Mouse (Mus musculus): Measurements from ENCODE around the gene Hpcal1.

The Hpcal1 gene

GRCm38 (mm10) chr12:17717257-17717656, 26.6 kb downstream of the Hpcal1 start:
- no peak for DNase-seq

- DNase-seq, result peak; percentile 31
These were observed 27.5 kb downstream of the Hpcal1 start for GRCm38 (mm10) chr12:17718146-17718545.

- no peak for DNase-seq
These were observed 30.4 kb downstream of the Hpcal1 start for GRCm38 (mm10) chr12:17721058-17721457.

DNA sequence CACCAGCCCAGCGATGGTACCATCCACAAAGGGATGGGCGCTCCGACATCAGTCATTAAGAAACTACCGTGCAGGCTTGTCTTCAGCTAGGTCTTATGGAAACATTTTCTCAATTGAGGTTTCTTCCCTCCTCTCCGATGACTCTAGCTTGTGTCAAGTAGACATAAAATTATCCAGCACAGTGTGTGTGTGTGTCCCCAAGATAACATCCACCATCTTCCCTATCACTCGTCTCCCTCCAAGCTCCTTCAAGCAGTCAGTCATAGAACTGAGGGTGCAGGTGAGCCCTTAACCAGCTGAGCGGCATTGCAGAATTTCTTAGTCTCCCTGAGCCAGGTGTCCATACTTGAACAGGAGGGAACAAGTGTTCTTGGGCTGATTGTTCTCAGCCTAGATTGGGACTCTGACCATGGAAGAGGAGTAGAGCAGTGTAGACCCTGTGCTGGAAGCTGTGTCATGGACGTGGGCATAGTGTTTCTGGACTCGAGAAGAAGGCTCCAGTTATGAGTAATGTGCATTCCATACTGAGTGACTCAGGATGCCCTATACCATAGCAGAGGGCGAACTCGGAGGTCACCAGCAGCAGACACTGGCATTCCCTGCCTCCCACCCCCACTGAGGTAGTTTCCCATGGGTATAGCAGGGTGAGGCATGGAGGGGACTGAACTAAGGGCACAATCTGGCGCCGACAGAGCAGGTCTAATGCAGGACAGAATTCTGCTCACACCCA, 32.0 kb downstream of the Hpcal1 start:
- DNase-seq, result no peak

GRCm38 (mm10) chr12:17723182-17723570, 32.5 kb downstream of the Hpcal1 start:
- DNase-seq, result no peak

DNA sequence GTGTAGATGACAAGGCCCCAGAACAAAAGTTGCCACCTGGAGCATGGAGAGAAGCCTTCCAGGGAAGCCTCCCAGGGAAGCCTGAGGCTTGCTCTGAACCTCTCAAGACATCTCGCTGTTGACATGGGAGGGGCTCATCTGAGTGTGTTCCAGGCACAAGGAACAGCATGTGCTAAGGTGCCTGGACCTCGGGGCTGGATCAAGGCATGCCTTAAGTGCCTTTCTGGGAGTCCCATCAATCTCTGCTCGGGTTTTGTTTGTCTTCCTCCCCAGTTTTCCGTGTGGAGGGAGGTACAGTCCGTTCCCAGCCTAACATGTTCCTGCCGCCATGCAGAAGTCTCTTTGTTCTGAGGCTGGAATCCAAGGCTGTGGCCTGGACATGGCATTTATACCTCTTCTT, 33.3 kb downstream of the Hpcal1 start:
- no peak for DNase-seq

GRCm38 (mm10) chr12:17724412-17725090, 33.9 kb downstream of the Hpcal1 start:
- no peak for DNase-seq

DNA sequence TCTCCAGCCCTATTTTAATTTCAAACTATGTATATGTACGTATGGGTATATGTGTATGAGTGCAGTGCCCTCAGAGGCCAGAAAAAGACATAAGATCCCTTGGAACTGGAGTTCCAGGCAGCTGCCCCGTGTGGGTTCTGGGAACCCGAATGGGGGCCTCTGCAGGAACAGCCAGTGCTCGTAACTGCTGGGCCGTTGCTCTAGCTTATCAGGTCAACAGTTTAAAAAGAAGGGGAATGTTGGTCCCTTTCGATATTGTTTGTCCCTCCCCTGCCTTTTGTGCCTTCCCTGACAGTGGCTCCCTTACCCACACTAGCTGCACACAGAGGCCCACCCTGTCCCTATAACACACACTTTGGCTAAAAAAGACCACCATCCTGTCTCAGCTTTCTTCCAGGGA, 34.9 kb downstream of the Hpcal1 start:
- DNase-seq, result no peak

DNA sequence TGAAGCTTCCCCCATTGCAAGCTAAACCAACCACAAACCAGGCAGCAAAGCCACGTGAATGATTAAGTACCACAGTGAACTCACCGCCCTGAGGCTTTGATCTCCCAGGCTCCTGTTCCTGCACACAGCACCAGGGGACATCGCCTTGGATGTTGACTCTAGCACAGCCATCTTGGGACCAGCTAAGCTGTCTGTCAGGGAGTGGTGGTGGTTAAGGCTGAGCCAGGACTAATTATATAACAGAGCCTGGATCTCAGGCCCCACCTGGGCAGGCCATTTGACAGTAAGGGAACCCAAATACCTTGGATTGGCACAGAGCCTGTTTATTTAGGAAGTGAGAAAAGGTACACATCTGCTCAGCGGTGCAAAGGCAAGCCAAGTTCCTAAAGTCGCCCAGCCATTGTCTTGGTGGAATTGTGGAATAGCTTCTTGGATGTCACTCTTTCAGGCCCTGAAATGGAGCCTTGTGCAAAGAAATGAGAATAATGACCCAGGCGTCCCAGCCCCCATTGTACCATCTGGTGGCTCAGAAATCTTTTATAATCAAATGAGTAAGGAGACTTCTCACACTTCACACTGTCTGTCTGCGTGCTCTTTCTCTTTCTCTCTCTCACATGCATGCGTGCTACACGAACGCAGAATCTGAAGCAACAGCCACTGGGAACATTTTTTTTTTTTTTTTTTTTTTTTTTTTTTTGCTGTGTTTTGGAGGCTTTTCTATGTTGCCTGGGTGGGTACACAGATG, 36.1 kb downstream of the Hpcal1 start:
- no peak for DNase-seq

DNA sequence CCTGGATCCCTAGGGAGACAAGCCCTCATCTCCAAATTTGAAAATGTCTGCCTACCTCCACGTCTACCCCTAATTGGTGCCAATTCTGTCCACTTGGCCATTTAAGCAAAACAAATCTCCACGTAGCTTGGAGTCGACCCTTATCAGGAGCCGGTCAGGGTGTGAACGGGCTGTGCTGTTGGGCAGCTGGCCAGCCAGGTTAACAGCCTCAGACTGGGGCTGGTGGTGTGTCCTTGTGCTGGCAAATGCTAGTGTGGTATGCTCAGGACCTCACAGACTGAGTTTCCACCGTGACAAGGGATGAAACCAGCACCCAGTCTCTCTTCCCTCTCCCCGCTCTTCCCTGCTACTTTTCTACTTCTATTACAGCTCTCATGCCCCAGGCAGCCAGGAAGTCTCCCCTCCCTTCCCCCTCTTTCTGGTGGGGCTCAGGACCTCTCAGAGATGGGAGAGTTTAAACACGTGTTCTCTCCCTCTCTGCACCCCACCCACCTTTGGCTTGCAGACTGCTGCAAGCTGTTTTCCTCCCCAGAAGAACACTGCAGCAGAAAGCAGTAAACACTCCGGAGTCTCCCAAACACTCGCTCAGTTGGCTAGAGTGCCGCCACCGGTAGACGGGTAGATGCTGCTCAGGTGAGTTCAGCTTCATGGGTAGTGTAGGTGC, 37.2 kb downstream of the Hpcal1 start:
- DNase-seq, result peak; percentile 67

GRCm38 (mm10) chr12:17729211-17729900, 38.7 kb downstream of the Hpcal1 start:
- DNase-seq, result peak; percentile 72

DNA sequence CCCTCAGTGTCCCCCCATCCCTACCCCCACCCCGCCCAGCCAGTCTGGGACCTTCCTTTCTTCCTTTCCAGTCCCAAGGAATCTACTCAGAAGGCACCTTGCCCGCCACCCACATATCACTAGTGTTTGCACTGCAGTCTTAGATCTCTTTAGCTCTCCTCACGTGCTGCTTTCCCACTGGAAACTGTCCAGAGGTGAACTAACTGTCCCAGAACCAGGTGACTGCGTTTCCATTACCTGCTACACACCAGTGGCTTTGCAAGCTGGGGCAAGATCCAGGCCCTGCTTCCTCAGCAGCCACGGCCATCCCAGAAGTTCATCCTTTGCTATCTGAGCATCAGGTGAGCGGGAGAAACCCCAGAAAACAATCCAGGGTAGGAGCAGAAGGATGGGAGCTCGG, 41.4 kb downstream of the Hpcal1 start:
- peak; percentile 52 for DNase-seq

DNA sequence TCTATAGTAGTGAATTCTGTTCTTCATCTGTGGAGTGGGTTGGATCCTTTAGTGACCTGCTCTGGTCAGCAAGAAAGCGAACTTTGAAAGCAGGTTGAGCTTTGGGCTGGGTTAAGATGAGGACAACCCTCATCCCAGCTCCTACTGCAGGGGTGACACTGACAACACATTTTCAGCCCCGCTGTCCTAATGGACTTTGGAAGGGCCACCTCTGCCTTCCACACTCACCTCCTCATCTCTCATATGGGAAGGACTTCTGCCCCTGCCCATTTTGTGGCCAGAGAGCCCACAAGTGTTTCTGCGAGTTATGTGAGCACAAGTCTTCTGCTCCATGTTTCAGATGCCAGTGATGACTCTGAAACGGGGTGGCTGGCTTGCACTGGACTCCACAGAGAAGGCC, 41.9 kb downstream of the Hpcal1 start:
- peak; percentile 47 for DNase-seq

- peak; percentile 39 for DNase-seq
These were observed 42.7 kb downstream of the Hpcal1 start for GRCm38 (mm10) chr12:17733114-17733904.

DNA sequence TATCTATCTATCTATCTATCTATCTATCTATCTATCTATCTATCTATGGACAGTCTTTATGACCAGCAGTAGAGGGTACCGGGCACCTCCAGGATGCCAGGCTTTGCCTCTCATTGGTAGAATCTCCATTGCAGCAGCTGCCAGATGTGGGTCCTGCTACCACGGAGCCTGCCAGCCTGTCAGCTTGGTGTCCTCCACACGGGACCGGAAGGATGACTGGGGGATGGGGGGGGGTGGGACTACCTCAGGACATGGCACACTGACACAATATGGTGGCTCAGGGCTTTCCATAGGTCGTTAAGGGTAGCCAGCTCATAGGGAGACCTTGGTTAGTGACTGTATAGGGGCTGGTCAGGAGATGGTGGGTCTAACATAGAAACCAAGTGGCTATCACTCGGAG, 45.7 kb downstream of the Hpcal1 start:
- no peak for DNase-seq

DNA sequence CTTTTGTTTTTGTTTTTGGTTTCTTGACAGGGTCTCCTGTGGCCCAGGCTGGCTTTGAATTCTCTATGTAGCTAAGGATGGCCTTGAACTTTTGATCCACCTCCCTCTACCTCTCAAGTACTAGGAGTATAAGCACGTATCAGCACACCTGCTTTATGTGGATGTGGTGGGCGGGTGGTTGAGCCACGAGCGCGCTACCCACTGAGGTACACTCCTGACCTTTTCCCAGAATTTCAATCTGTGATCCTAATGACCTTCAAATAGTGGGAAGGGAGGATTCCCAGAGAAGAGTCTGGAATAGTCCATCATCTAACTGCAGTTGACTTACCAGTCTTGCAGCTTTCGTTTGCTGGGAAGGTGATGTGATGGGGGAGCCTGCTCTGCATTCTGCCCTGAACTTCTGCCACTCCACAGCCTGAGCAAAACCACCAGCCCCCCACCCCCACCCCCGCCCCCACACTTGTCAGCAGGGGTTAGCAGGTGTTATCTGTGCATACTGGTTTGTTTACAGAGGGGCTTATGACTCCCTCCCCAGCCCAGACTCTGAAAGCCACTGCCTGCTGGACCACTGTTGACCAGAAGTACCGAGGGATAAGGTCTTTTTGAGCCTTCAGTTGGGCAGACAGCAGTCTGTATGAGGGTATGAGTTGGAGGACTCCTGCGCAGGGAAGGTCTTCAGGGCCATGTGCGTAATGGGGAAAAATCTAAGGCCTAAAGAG, 46.4 kb downstream of the Hpcal1 start:
- no peak for DNase-seq

DNA sequence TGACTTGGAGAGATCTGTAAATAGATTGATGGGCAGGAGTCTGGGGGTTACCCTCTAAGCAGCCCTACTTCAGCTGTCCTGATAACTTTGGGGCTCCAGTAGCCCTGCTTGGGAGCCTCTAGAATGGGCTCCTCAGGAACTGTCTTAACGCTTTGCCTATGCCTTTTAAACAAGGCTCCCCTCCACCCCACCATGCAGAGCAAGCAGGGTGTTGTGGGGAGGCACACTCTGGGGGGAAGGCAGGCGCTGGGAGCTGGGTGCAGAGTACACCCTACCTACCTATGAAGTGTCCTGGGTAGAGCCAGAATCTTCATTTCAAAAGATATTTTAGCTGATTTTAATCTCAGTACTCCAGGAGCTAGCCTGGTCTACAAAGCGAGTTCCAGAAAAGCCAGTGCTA, 47.2 kb downstream of the Hpcal1 start:
- DNase-seq, result no peak

DNA sequence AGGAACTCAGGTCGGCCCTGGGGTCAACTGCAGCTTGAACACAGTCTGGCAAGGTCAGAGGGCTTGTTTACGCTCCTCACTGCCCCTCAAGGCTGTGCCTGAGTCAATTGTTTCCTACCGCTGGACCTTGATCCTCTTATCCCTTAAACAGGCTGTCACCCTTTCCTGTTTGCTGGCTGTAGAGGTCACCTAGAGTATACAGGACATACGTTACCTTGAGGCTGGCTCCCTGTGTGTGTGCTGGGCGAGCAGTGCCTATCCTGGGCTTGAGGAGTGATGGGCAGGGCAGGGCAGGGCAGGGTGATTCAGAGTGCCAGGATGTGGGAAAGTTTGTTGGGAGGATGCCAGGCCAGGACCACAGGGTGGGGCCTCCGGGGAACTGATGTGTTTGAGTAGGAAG, 47.8 kb downstream of the Hpcal1 start:
- no peak for DNase-seq

DNA sequence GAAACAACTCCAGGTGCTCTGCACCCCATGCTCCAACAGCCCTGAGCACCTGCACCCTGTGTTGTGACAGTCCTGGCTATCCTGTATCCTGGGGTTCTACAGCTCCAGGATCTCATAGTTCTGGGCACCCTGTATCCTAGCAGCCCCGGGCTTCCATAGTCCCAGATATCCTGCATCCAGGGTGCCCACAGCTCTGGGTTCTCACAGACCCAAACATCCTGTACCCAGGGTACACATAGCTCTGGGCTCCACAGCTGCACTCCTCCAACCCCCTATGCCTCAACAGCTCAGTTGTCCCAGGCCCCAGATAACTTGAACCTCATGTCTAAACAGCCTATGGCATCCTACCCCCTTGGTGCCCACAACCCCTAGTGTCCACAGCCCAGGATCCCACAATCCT, 49.6 kb downstream of the Hpcal1 start:
- DNase-seq, result no peak

- DNase-seq, result peak; percentile 96
These were observed 51.1 kb downstream of the Hpcal1 start for GRCm38 (mm10) chr12:17741637-17742364.

All from kidney, adult 11 months (tissue).